Mouse (Mus musculus): ENCODE data around the gene Cptp.
A peak's percentile ranks its signal among the peaks of the same experiment; 100 is the strongest.

Gene Cptp

DNA sequence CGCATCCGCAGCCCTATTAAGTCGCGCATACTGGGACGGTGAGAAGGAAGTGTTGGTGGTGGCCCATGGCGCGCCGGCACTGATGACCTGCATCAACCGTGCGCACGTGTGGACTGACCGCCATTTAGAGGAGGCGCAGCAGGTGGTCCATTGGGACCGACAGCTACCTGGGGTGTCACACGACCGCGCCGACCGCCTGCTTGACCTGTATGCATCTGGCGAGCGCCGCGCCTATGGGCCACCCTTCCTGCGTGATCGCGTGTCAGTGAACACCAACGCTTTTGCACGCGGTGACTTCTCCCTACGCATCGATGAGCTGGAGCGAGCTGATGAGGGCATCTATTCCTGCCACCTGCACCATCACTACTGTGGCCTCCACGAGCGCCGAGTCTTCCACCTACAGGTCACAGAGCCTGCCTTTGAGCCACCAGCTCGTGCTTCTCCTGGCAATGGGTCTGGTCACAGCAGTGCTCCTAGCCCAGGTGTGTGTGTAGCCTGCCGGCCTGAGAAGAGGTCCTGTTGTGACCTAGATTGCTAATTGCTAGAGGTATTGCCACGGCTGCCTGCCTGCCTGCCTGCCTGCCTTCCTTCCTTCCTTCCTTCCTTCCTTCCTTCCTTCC, 27.5 kb downstream of the Cptp start:
- peak; percentile 20 for DNase-seq (ENCODE audit: low read depth, low spot score)

DNA sequence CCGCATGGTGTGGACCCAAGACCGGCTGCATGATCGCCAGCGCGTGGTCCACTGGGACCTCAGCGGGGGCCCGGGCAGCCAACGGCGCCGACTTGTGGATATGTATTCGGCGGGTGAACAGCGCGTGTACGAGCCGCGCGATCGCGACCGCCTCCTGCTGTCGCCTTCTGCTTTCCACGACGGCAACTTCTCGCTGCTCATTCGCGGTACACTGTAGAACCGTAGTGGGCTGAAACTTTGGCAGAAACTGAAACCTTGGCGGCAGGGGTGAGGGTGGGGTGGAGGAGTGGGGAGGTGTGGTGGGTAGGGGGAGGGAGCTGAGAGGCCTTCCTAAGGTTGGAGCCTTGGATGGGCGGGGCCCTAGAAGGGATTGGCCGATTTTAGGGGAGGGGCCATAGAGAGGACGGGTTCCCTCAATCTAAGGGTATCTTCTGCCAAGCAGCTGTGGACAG, 28.2 kb downstream of the Cptp start:
- peak; percentile 88 for DNase-seq (ENCODE audit: low read depth, low spot score)

DNA sequence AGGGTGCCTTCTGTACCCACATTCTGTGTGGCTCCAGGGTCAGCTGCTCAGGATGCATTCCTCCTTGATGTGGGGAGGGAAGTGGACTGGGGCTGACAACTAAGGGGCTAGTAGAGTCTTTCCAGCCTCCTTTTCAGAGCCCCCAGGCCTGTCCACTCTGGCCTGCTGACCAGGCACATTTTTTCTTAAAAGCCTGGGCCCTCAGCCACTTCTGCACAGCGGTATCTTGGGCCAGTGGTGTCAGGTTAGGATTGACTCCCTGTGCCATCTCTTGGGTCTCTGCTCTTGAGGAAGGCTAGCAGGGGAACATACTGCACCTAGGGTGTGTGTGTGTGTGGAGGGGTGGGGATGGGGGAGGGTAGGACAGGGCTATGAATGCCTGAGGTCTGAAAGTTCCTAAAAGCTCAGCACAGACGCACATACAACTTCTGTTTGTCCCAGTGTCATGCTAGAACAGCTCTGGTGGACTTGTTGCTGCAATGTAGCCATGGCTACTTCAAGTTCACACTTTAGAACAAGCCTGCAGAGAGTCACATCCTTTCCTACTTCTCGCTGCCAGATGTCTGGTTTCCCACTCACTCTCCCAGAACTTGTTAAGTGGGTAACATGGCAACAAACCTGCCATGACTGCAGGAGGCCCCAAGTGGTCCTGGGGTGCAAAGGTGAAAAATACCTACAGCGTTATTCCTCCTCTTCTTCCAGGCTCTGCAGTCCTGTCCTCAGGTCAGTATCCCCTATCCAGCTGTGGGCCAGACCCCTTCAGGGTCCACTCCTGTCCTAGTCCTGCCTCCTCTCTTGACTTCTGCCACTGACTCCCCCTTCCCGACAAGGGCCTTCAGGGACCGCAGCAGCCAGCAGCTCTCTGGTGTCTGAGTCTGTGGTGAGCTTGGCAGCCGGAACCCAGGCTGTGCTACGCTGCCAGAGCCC, 28.9 kb downstream of the Cptp start:
- peak; percentile 28 for DNase-seq (ENCODE audit: low read depth, low spot score)

DNA sequence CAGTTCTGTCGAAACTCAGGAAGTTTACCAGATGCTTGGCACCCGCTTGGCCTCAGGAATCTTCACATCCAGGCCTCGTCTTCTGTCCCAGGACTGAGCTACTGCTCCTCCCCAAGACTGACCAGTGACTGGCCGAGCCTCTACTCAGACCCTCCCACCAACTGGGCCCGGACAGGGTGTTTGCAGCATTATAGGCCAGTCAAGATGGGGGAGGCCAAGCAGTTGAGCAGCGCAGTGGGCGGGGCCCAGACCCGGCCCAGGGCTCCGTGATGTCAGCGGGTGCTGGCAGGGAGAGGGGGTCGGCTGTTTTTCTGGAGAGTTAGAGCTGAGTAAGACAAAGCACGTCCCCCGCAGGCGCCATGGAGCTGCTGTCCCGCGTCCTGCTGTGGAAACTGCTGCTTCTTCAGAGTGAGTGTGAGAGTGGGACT, 29.7 kb downstream of the Cptp start, which contains the start of gene Mxra8:
Gene Mxra8 (plus strand): TSS at position 198 of the 428 bp plus-strand sequence.
- no peak for DNase-seq (ENCODE audit: low read depth, low spot score)

DNA sequence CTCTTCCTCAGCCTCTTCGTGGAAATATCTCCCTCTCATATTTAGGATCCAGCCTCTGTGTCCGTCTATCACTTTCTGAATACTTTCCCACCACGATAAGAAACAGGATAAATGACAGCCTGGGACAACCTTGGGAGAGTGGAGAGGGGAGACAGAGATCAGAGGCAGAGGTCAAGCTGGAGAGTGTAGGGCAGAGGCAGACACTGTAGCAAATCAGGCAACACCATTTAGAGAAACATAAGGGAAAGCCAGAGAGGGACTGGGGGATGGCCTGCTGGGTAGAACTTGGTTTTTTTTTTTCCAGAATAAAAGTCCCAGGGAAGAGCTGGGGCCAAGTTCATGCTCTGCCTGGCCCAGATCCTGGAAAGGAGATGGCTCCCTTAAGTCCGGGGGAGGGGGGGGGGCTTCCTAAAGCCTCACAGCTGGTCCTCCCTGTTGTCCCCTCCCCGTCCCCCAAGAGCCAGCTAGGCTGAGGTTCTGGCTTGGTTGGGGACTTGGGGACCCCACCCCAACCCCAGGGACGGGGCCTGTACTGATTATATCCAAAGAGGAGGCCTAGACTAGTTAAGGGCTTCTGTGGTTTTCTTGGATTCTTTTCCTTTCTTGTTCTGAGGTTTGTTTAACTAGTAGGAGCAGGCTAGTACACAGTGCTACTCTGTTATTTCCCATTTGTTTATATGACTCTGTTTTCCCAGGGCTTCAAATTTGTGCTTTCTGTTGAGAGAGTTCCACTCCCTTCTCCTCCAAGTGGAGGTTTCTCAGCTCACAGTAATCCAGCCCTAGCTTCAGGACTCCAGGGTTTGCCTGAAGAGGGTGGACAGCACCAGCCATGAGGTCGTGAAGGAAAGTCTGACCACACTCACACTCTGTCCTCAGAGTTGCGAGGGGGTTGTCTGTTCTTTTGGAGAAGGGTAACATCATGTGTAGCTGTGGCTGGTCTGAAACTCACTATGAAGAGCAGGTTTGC, 30.8 kb downstream of the Cptp start:
- DNase-seq (ENCODE audit: low read depth, low spot score) = no peak

DNA sequence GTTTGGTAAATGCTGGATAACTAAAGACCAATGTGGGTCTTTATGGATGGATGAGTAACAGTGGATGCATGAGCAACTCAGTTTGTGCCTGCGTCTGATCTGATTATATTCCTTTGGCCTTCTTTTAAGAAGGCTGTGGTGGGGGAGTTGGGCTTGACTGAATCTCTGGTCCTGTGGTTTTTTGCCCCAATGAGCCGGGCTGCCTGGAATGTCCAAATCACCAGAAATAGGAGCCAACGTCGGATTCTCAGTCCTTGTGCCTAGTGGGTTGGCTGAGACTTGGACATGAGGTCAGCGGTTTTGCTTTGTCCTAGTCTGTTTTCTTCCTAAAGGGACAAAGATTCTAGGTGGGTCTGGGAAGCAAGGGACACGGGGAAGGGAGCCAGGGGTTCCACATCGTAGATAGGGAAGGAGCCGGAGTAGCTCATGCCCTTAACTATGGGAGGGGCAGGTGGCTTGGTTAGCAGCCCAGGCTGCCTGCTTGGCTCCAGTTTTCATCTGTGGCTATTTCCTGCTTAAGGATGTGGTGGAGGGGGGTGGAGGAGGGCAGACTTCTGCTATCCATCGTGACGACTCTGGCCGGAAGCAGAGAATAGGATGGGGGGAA, 31.7 kb downstream of the Cptp start:
- DNase-seq (ENCODE audit: low read depth, low spot score) = no peak

DNA sequence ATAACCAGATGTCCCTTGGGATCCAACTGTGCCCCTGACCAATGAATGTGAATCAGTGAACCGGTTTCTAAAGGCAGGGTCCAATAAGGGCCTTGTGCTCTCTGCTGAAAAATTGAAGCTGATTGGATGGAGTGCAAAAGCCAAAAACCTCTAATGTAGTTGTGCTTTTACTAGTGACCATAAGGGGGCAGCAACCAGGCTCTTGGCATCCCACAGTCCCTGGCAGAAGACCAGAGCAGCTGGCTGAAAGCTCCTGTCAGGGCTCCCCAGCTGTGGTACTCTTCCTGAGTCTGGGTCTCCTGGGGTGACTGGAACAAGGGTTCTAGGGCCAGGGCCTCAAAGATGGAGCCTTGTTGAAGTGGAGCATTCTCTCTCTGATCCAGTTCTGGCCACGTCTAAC, 35.4 kb downstream of the Cptp start:
- peak; percentile 78 for DNase-seq (ENCODE audit: low read depth, low spot score)

DNA sequence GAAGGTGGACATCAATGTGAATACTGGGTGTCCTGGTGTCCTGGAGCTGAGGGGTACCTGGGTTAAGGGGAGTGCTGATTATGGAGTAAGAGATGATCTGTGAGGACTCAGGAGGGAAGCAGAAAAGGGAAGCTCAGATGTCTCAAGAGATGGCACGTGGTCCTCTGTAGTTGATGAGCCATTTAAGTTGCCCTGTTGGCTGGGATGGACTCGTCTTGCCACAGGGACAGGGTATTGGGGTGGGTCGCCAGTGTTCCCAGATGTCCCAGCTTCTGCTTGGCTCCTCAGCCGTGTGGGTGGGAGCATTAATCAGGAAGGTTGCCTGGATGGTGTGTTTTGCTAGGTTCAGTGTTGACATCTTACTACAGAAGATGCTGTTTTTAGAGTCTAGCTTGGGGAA, 36.0 kb downstream of the Cptp start:
- no peak for DNase-seq (ENCODE audit: low read depth, low spot score)

DNA sequence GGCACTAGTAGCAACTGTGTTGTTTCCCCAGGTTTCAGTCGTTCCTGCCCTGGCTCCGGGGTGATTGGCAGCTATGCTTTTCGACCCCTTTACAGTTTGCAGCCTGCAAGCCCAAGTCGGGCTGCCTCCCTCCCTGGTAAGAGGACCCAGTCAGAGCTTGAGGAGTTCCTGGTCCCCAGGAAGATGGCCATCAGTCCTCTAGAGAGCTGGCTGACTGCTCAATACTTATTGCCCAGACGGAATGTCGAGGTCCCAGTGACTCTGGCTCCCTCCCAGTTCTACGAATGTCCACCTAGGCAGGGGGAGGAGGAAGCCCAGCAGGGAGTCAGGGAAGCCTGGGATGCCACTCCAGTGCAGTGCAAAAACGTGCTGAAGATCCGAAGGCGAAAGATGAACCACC, 36.9 kb downstream of the Cptp start:
- no peak for DNase-seq (ENCODE audit: low read depth, low spot score)

DNA sequence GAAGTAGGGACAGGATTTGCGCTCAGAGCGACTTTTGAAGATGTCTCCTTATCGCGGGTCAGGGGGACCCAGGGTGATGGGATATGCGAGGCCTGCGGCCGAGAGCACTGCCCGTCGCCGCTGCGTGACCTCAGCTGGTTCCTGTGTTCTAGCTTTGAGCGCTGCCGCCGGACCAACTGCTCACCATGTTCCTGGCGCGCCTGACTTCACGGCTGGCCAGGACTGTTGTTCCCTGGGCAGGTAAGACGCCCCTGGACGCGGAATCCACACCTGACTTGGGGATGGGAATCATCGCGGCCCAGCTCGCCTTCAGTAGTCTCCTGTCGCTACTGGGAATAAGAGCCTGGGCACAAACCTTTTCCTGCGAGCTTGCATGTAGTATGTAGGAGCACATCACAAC, 37.4 kb downstream of the Cptp start:
- no peak for DNase-seq (ENCODE audit: low read depth, low spot score)

DNA sequence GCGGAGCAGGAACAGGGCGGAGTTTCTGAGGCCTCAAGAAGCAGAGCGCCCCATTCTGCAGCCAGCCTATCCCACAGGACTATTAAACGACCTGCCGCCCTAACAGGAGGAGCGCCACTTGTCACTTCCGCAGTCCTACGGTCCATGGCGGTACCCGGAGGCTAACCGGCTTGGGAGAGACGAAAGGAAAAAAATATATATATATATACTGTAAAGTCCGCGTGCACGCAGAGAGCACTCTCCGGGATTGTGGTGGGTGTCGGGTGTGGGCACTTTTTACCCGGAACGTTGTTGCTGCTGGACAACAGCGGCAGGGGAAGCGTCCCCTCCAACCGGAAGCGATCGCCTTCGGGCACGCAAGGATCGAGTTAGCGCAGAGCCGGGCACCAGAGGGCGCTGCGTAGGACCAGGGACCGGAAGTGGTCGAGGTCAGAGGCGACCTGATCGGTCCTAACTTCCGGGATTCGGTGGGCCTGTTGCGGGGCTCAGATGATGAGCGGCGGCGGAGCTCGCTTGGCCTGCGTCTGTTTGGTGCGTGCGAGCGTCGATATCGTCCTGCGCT, 38.0 kb downstream of the Cptp start, which contains the start of gene Aurkaip1:
Gene Aurkaip1 (plus strand): TSS at position 68 of the 562 bp plus-strand sequence.
- DNase-seq (ENCODE audit: low read depth, low spot score) = peak; percentile 91

DNA sequence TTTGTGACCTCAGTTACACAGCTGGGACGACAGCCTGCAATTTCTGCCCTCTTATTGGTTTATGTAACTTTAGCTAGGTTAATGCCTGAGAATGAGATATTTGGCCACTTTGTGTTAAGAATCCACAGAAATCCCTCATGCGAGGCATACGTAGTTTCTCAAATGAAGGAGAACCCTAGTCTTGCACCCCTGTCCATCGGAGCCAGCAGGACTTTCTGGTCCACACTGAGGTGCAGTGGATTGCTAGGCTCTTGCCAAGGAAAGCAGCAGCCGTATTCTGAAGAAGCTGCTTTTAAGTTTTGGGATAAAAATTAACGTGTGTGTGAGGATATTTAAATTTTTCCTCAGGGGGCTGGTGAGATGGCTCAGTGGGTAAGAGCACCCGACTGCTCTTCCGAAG, 38.6 kb downstream of the Cptp start:
- DNase-seq (ENCODE audit: low read depth, low spot score) = peak; percentile 23

DNA sequence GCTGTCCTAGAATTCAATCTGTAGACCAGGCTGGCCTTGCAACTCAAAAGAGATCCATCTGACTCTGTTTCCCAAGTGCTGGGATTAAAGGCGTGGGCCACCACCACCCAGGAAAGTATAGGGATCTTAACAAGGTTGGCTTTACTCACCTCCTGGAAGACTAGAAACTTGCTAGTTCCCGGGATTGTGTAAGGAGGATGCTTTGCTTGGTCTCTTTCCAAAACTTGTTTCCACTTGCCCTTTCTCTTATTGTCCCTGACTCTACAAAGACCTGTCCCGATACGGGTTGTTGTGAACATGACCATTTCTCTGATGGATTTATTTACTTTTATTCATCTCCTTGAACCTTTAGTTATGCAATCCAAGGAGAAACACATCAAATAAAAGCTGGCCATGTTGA, 39.4 kb downstream of the Cptp start:
- no peak for DNase-seq (ENCODE audit: low read depth, low spot score)

DNA sequence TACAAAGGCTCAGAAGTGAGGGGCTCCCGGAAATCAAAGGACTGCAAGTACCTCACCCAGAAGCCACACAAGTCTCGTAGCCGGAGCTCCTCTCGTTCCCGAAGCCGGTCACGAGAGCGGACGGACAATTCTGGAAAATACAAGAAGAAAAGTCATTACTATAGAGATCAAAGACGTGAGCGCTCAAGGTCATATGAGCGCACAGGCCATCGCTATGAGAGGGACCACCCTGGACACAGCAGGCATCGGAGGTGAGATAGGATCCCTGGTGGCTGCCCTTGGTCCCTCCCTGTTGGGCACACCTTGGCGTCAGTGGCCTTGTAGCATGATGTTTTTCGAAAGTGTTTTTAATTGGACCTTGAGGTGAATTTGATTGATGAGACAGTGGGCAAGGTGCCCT, 45.8 kb downstream of the Cptp start:
- DNase-seq (ENCODE audit: low read depth, low spot score) = no peak

DNA sequence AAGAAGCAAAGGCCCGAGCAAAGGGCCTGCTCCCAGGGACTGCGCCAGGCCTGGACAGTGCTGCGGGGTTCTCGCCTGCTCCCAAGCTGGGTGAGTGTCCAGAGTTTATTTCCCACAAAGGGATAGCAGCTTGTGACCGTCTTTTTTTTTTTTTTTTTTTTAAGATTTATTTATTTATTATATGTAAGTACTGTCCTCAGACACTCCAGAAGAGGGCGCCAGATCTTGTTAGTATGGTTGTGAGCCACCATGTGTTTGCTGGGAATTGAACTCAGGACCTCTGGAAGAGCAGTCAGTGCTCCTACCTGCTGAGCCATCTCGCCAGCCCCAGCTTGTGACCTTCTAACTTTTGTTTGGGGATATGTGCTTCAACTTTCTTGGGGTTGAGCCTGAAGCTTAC, 48.2 kb downstream of the Cptp start:
- peak; percentile 54 for DNase-seq (ENCODE audit: low read depth, low spot score)

DNA sequence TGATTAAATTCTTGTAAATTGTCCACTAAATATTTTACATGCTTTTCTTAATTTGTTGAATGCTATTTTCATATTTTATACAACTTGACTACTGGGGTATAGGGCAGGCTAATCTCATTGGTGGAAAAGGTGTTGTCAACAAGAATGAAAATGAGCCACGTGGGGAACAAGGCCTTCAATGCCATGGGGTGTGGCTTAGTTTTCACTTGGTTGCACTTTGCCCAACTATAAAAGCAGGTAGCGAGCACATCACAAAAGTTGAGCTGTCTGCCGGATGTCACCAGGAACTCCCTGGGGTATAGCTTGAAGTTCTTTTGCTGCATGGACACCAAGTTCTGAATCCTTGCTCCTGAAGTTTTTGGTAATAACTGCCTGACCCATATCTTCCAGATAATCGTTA, 51.7 kb downstream of the Cptp start:
- DNase-seq (ENCODE audit: low read depth, low spot score) = no peak

All from CD4-positive helper T cell, adult 2 months (primary cell).